Mouse (Mus musculus) forebrain, postnatal 0 days (tissue): Measurements from ENCODE around the gene Pecam1. TPM values are rescaled to one million over a fixed set of nuclear protein-coding genes. Genes with fewer than 3 reads are reported as not detected.
"Not testable (repeated sequence)": the region's sequence is repeated elsewhere in the genome, so short reads cannot be mapped to it uniquely, and the experiment has no call there.

Experiments used
- ATAC-seq: fragments of 200-750 bp; cut with Nextera tagmentation; 2 replicates; pipeline ENCODE4 v1.8.0; 2017; ENCODE audit warnings: mild to moderate bottlenecking, moderate library complexity
- DNase-seq: peaks from one replicate; pipeline ENCODE4 v3.0.0-alpha.2; 2015
- H3K27ac ChIP-seq: fragments of 300-500 bp; sonication (generic); 2 replicates; pipeline ENCODE4 v1.5.1; 2014; ENCODE audit warnings: low read depth, mild to moderate bottlenecking, antibody characterized with exemption, low read length, moderate library complexity, mixed read lengths
- H3K27me3 ChIP-seq: fragments of 300-500 bp; sonication (generic); 2 replicates; pipeline ENCODE4 v1.6.1; 2014; ENCODE audit warnings: mild to moderate bottlenecking, low read length, mixed read lengths; ENCODE audit not compliant: insufficient read depth
- H3K36me3 ChIP-seq: fragments of 300-500 bp; sonication (generic); 2 replicates; pipeline ENCODE4 v1.6.1; 2014; ENCODE audit warnings: mild to moderate bottlenecking, moderate library complexity; ENCODE audit not compliant: insufficient read depth
- H3K4me1 ChIP-seq: fragments of 300-500 bp; sonication (generic); 2 replicates; pipeline ENCODE4 v1.6.1; 2014; ENCODE audit warnings: antibody characterized with exemption; ENCODE audit not compliant: insufficient read depth
- H3K4me2 ChIP-seq: fragments of 300-500 bp; sonication (generic); 2 replicates; pipeline ENCODE4 v1.6.1; 2014; ENCODE audit warnings: low read depth, mild to moderate bottlenecking, moderate library complexity
- H3K4me3 ChIP-seq: fragments of 300-500 bp; sonication (generic); 2 replicates; pipeline ENCODE4 v1.5.1; 2014; ENCODE audit warnings: low read depth, low read length, mixed read lengths
- H3K9ac ChIP-seq: fragments of 300-500 bp; sonication (generic); 2 replicates; pipeline ENCODE4 v1.6.1; 2014; ENCODE audit warnings: mild to moderate bottlenecking
- H3K9me3 ChIP-seq: fragments of 300-500 bp; sonication (generic); 2 replicates; pipeline ENCODE4 v1.6.1; 2016; ENCODE audit warnings: low read length
- CTCF ChIP-seq: sonication (generic); IDR thresholded peaks from 2 replicates; pipeline ENCODE4 v1.5.1; 2016; ENCODE audit warnings: antibody characterized with exemption, control low read depth, low read depth
- WGBS: fragments of 180-500 bp; shearing (Covaris S2); extraction: QIAGEN DNeasy Blood & Tissue Kit; methylation state at CpG from one replicate; pipeline ENCODE4 v1.1.7; 2014; 5-methylcytosine and 5-hydroxymethylcytosine counted together
- polyA plus RNA-seq: library from polyadenylated mRNA; unstranded; fragments of >200 nt; fragmentation: Nextera tagmentation; extraction: Ambion mirVana; gene quantifications from 2 replicates; pipeline ENCODE4 v1.2.1, GENCODE M21; 2015
- total RNA-seq: library from RNA; depleted of rRNA; stranded (reverse); fragments of >200 nt; gene quantifications from 2 replicates; pipeline ENCODE4 v1.2.3, GENCODE M21; 2014

Gene Pecam1
- total and polyA plus RNA-seq, 2 experiments from 2014 or later: 10.6 to 22.4 TPM

GRCm38 (mm10) chr11:106730714-106731113, 19.7 kb downstream of the Pecam1 start:
- no peak overlapping the region for H3K27ac ChIP-seq
- TF ChIP-seq CTCF: no peak
- 79% methylated on average over 4 of the region's 4 CpGs for WGBS

GRCm38 (mm10) chr11:106729656-106730055, 20.8 kb downstream of the Pecam1 start:
- ATAC-seq (no peak), DNase-seq (no peak)
- 100% methylated on average over 1 of the region's 1 CpGs for WGBS
- H3K4me2 ChIP-seq: no peak overlapping the region
- no peak for TF ChIP-seq CTCF
- no peak overlapping the region for H3K9ac ChIP-seq
- no peaks in the 10 kb centered on the region for H3K27me3 ChIP-seq
- no peaks in the 10 kb centered on the region for H3K9me3 ChIP-seq
- no peaks in the 10 kb centered on the region for H3K4me1 ChIP-seq
- H3K4me3 ChIP-seq: no peak overlapping the region
- H3K27ac ChIP-seq: no peak overlapping the region
- no peaks in the 10 kb centered on the region for H3K36me3 ChIP-seq

More at GRCm38 (mm10) chr11:106730714-106731113, 19.7 kb downstream of the Pecam1 start:
- Histone ChIP-seq H3K9me3 (no peaks in the 10 kb centered on the region), H3K4me2 (no peak overlapping the region), H3K4me3 (no peak overlapping the region), H3K27me3 (no peaks in the 10 kb centered on the region), H3K36me3 (no peaks in the 10 kb centered on the region), H3K9ac (no peak overlapping the region), H3K4me1 (no peaks in the 10 kb centered on the region)
- DNase-seq: no peak
- no peak for ATAC-seq

- Histone ChIP-seq H3K27me3 (no peaks in the 10 kb centered on the region), H3K4me2 (no peak overlapping the region), H3K9me3 (no peaks in the 10 kb centered on the region), H3K9ac (no peak overlapping the region), H3K27ac (no peak overlapping the region), H3K36me3 (no peaks in the 10 kb centered on the region), H3K4me3 (no peak overlapping the region), H3K4me1 (no peaks in the 10 kb centered on the region)
- TF ChIP-seq CTCF: no peak
- ATAC-seq (no peak), DNase-seq (no peak)
- WGBS: 84% methylated on average over 10 of the region's 10 CpGs
Observed at GRCm38 (mm10) chr11:106728402-106729366, 21.7 kb downstream of the Pecam1 start.

- Histone ChIP-seq H3K9me3 (no peaks in the 10 kb centered on the region), H3K4me2 (no peak overlapping the region), H3K36me3 (no peaks in the 10 kb centered on the region), H3K4me3 (no peak overlapping the region), H3K4me1 (no peaks in the 10 kb centered on the region), H3K27ac (no peak overlapping the region), H3K9ac (no peak overlapping the region), H3K27me3 (no peaks in the 10 kb centered on the region)
- TF ChIP-seq CTCF: no peak
- DNase-seq (no peak), ATAC-seq (no peak)
- 33% methylated on average over 5 of the region's 5 CpGs for WGBS
Observed at GRCm38 (mm10) chr11:106727967-106728366, 22.5 kb downstream of the Pecam1 start.

GRCm38 (mm10) chr11:106724916-106725235, 25.6 kb downstream of the Pecam1 start:
- H3K27me3 ChIP-seq, H3K36me3 ChIP-seq, H3K27ac ChIP-seq, DNase-seq, H3K4me2 ChIP-seq, H3K9ac ChIP-seq, ATAC-seq, H3K9me3 ChIP-seq, H3K4me1 ChIP-seq, H3K4me3 ChIP-seq: not testable (repeated sequence)
- 96% methylated on average over 9 of the region's 9 CpGs for WGBS

GRCm38 (mm10) chr11:106724176-106724915, 26.1 kb downstream of the Pecam1 start:
- ATAC-seq (no peak), DNase-seq (no peak)
- Histone ChIP-seq H3K9me3 (no peaks in the 10 kb centered on the region), H3K36me3 (no peaks in the 10 kb centered on the region), H3K27me3 (no peaks in the 10 kb centered on the region), H3K4me2 (no peak overlapping the region), H3K4me1 (no peaks in the 10 kb centered on the region), H3K27ac (no peak overlapping the region), H3K4me3 (no peak overlapping the region), H3K9ac (no peak overlapping the region)
- no peak for TF ChIP-seq CTCF
- WGBS: 89% methylated on average over 10 of the region's 10 CpGs

GRCm38 (mm10) chr11:106723611-106724125, 26.8 kb downstream of the Pecam1 start:
- 81% methylated on average over 15 of the region's 15 CpGs for WGBS
- no peak overlapping the region for H3K4me3 ChIP-seq
- no peak for TF ChIP-seq CTCF
- H3K4me2 ChIP-seq: no peak overlapping the region
- H3K4me1 ChIP-seq: no peaks in the 10 kb centered on the region
- H3K27ac ChIP-seq: no peak overlapping the region
- H3K36me3 ChIP-seq: no peaks in the 10 kb centered on the region
- H3K27me3 ChIP-seq: no peaks in the 10 kb centered on the region
- H3K9me3 ChIP-seq: no peaks in the 10 kb centered on the region
- DNase-seq (peak; percentile 31), ATAC-seq (no peak)
- no peak overlapping the region for H3K9ac ChIP-seq
